Comparison of ENCODE assay signal across 34 mouse cellular contexts in genomic region chr8:72158726-72159125, GRCm38 (mm10). TPM values are rescaled to one million over a fixed set of nuclear protein-coding genes. Genes with fewer than 3 reads are reported as not detected.
DNase-seq lines count a peak whose midpoint lies in the region; ATAC-seq lines count a peak whose summit lies in the region.
"Had no signal": no experiment of that assay in that cellular context is flagged by ENCODE, and none has a peak within 500 bp of the region (broad histone marks: within the 10 kb centered on the region; RNA-seq: fewer than 3 reads in every experiment).

No protein-coding gene starts in this region.

- no peak for ATAC-seq in liver, embryonic 11.5 days (replicated peaks; ENCODE audit: low FRiP score)
- ATAC-seq in liver, embryonic 13.5 days (ENCODE audit: low read depth) = no peak
- no peak for ATAC-seq in kidney, embryonic 14.5 days (ENCODE audit: low FRiP score, low TSS enrichment)
- no peak for ATAC-seq in hindbrain, embryonic 16.5 days
- ATAC-seq: activated CD4-positive, CD25-positive, alpha-beta regulatory T cell, adult 4 months; forebrain, embryonic 14.5 days had no signal

- WGBS in liver, embryonic 11.5 days = 82% methylated on average over 3 of the region's 3 CpGs
- WGBS in liver, embryonic 13.5 days (ENCODE audit: insufficient replicate concordance) = 70% methylated on average over 3 of the region's 3 CpGs
- WGBS in kidney, embryonic 14.5 days = 86% methylated on average over 3 of the region's 3 CpGs
- WGBS in hindbrain, embryonic 16.5 days = 83% methylated on average over 3 of the region's 3 CpGs

- DNase-seq in liver, embryonic 11.5 days (ENCODE audit: low spot score) = no peak
- DNase-seq in liver (no peak), NIH3T3 (ENCODE audit: low read depth) (peak; percentile 55)
- DNase-seq in liver, embryonic 13.5 days = no peak
- no peak for DNase-seq in T-cell, adult 2 months (ENCODE audit: low spot score)
- DNase-seq: adrenal gland, postnatal 14 days; B cell, adult 2 months; cerebellum, adult 2 months; cerebellum, postnatal 36 days; gastrocnemius, postnatal 25 days; heart, adult 2 months; heart, postnatal 10 days; kidney, adult 2 months; kidney, postnatal 4 days; layer of hippocampus, postnatal 36 days; left cerebral cortex, postnatal 4 days; lung, embryonic 14.5 days; lung, postnatal 14 days; midbrain, embryonic 14.5 days; right cerebral cortex, postnatal 25 days; spleen, adult 18-20 months; thymus, adult 2 months; thymus, postnatal 4 days had no signal

- H3K4me1 ChIP-seq in liver, embryonic 11.5 days (replicated peaks; ENCODE audit: control insufficient read depth, insufficient read depth, low read length) = peaks cover 10% of the 10 kb centered on the region
- peaks cover 59% of the 10 kb centered on the region for H3K4me1 ChIP-seq in liver, embryonic 13.5 days (replicated peaks)
- H3K4me1 ChIP-seq in kidney, embryonic 14.5 days (ENCODE audit: control insufficient read depth, insufficient read depth, low read length) = peaks cover 15% of the 10 kb centered on the region
- peaks cover 19% of the 10 kb centered on the region for H3K4me1 ChIP-seq in hindbrain, embryonic 16.5 days (ENCODE audit: control insufficient read depth, insufficient read depth, low read depth, low read length)

- peaks cover 3% of the 10 kb centered on the region; the same call in 1 of the 2 replicates for H3K36me3 ChIP-seq in liver, embryonic 11.5 days (ENCODE audit: control insufficient read depth, insufficient read depth, low read length)
- H3K36me3 ChIP-seq in liver, embryonic 13.5 days = peaks cover 15% of the 10 kb centered on the region
- peaks cover 13% of the 10 kb centered on the region; the same call in 1 of the 2 replicates for H3K36me3 ChIP-seq in kidney, embryonic 14.5 days (ENCODE audit: control insufficient read depth, insufficient read depth, low read length)
- H3K36me3 ChIP-seq in hindbrain, embryonic 16.5 days (ENCODE audit: control insufficient read depth, insufficient read depth, low read length) = no peaks in the 10 kb centered on the region
- H3K36me3 ChIP-seq: hindbrain, embryonic 15.5 days; neural tube, embryonic 15.5 days had no signal

- peak overlapping the region; percentile 31; the same call in 1 of the 2 replicates for H3K4me2 ChIP-seq in liver, embryonic 11.5 days
- peak overlapping the region; percentile 95 for H3K4me2 ChIP-seq in liver, embryonic 13.5 days
- H3K4me2 ChIP-seq in kidney, embryonic 14.5 days (replicated peaks; ENCODE audit: low read depth, low read length) = no peak overlapping the region
- no peak overlapping the region for H3K4me2 ChIP-seq in hindbrain, embryonic 16.5 days (ENCODE audit: low read length)
- H3K4me2 ChIP-seq: hindbrain, embryonic 15.5 days; lung, embryonic 14.5 days; neural tube, embryonic 15.5 days had no signal

- H3K9me3 ChIP-seq in liver, embryonic 11.5 days (ENCODE audit: control insufficient read depth, low read length) = no peaks in the 10 kb centered on the region
- no peaks in the 10 kb centered on the region for H3K9me3 ChIP-seq in liver, embryonic 13.5 days (replicated peaks)
- H3K9me3 ChIP-seq in kidney, embryonic 14.5 days (ENCODE audit: control insufficient read depth, low read length) = no peaks in the 10 kb centered on the region
- H3K9me3 ChIP-seq in hindbrain, embryonic 16.5 days (ENCODE audit: control insufficient read depth, low read length) = no peaks in the 10 kb centered on the region
- H3K9me3 ChIP-seq: heart, embryonic 13.5 days; hindbrain, embryonic 15.5 days; neural tube, embryonic 15.5 days had no signal

- no peaks in the 10 kb centered on the region for H3K27me3 ChIP-seq in liver, embryonic 11.5 days (replicated peaks; ENCODE audit: control insufficient read depth, insufficient read depth, low read length)
- H3K27me3 ChIP-seq in liver, embryonic 13.5 days = no peaks in the 10 kb centered on the region
- H3K27me3 ChIP-seq in kidney, embryonic 14.5 days (ENCODE audit: control insufficient read depth, insufficient read depth, low read length) = no peaks in the 10 kb centered on the region
- no peaks in the 10 kb centered on the region for H3K27me3 ChIP-seq in hindbrain, embryonic 16.5 days (replicated peaks; ENCODE audit: control insufficient read depth, insufficient read depth, low read length)
- H3K27me3 ChIP-seq: heart, embryonic 13.5 days; hindbrain, embryonic 15.5 days; neural tube, embryonic 15.5 days had no signal

- no peak overlapping the region for H3K4me3 ChIP-seq in liver, embryonic 11.5 days (ENCODE audit: low read depth, low read length)
- H3K4me3 ChIP-seq in liver, embryonic 13.5 days (replicated peaks) = 0 out of 2 replicates have a peak overlapping the region, but pooled peaks have one; percentile 67
- H3K4me3 ChIP-seq in kidney, embryonic 14.5 days (ENCODE audit: low read length) = no peak overlapping the region
- H3K4me3 ChIP-seq in hindbrain, embryonic 16.5 days (ENCODE audit: low read length) = no peak overlapping the region
- H3K4me3 ChIP-seq: heart, adult 2 months; heart, embryonic 13.5 days; hindbrain, embryonic 15.5 days; neural tube, embryonic 15.5 days had no signal

- no peak overlapping the region for H3K9ac ChIP-seq in liver, embryonic 11.5 days (ENCODE audit: low read depth, low read length)
- H3K9ac ChIP-seq in liver, embryonic 13.5 days = no peak overlapping the region
- H3K9ac ChIP-seq in kidney, embryonic 14.5 days (ENCODE audit: low read depth, low read length) = no peak overlapping the region
- H3K9ac ChIP-seq in hindbrain, embryonic 16.5 days (ENCODE audit: low read depth, low read length) = no peak overlapping the region
- H3K9ac ChIP-seq: heart, embryonic 13.5 days; hindbrain, embryonic 15.5 days; lung, embryonic 14.5 days; neural tube, embryonic 15.5 days had no signal

- no peak overlapping the region for H3K27ac ChIP-seq in liver, embryonic 11.5 days (ENCODE audit: low read depth, low read length)
- H3K27ac ChIP-seq in liver, embryonic 13.5 days = no peak overlapping the region
- no peak overlapping the region for H3K27ac ChIP-seq in kidney, embryonic 14.5 days (ENCODE audit: low read depth, low read length)
- no peak overlapping the region for H3K27ac ChIP-seq in hindbrain, embryonic 16.5 days (ENCODE audit: low read depth, low read length)
- H3K27ac ChIP-seq: heart, adult 2 months; heart, embryonic 13.5 days; hindbrain, embryonic 15.5 days; kidney, postnatal 0 days; neural tube, embryonic 15.5 days had no signal

RNA-seq across cellular contexts. Expression of gene Rab8a, which starts 2.3 kb away (rescaled TPM):
- polyA plus RNA-seq in liver, embryonic 11.5 days (2014; fragmentation: Nextera tagmentation; extraction: Ambion mirVana) = 90.5 and 92.5 TPM in 2 replicates
- 75.4 and 97.2 TPM in 2 replicates for polyA plus RNA-seq in liver, embryonic 13.5 days (2015; fragmentation: Nextera tagmentation; extraction: Ambion mirVana)
- polyA plus RNA-seq in kidney, embryonic 14.5 days (2014; fragmentation: Nextera tagmentation; extraction: Ambion mirVana) = 88.9 and 96.1 TPM in 2 replicates
- polyA plus RNA-seq in hindbrain, embryonic 16.5 days (2015; fragmentation: Nextera tagmentation; extraction: Ambion mirVana) = 84.3 and 87.7 TPM in 2 replicates

RNA-seq across cellular contexts. Expression of gene Tpm4, which starts 24.0 kb away (rescaled TPM):
- polyA plus RNA-seq in liver, embryonic 11.5 days (2014; fragmentation: Nextera tagmentation; extraction: Ambion mirVana) = 277 and 281 TPM in 2 replicates
- polyA plus RNA-seq in liver, embryonic 13.5 days (2015; fragmentation: Nextera tagmentation; extraction: Ambion mirVana) = 110 and 131 TPM in 2 replicates
- 699 and 718 TPM in 2 replicates for polyA plus RNA-seq in kidney, embryonic 14.5 days (2014; fragmentation: Nextera tagmentation; extraction: Ambion mirVana)
- polyA plus RNA-seq in hindbrain, embryonic 16.5 days (2015; fragmentation: Nextera tagmentation; extraction: Ambion mirVana) = 174 and 197 TPM in 2 replicates

RNA-seq across cellular contexts. Expression of gene Hsh2d, which starts 30.7 kb away (rescaled TPM):
- polyA plus RNA-seq in liver, embryonic 11.5 days (2014; fragmentation: Nextera tagmentation; extraction: Ambion mirVana) = 0.18 and 0.29 TPM in 2 replicates
- 0.16 and 0.29 TPM in 2 replicates for polyA plus RNA-seq in liver, embryonic 13.5 days (2015; fragmentation: Nextera tagmentation; extraction: Ambion mirVana)
- not detected in 2 replicates for polyA plus RNA-seq in kidney, embryonic 14.5 days (2014; fragmentation: Nextera tagmentation; extraction: Ambion mirVana)
- not detected in 2 replicates for polyA plus RNA-seq in hindbrain, embryonic 16.5 days (2015; fragmentation: Nextera tagmentation; extraction: Ambion mirVana)
- polyA plus RNA-seq: embryonic facial prominence, embryonic 11.5 days; forebrain, embryonic 14.5 days; hindbrain, embryonic 15.5 days; midbrain, embryonic 14.5 days; neural tube, embryonic 15.5 days had no signal

RNA-seq across cellular contexts. Expression of gene Olfr374, which starts 51.9 kb away (rescaled TPM):
- polyA plus RNA-seq in liver, embryonic 11.5 days (2014; fragmentation: Nextera tagmentation; extraction: Ambion mirVana) = not detected in 2 replicates
- not detected in 2 replicates for polyA plus RNA-seq in liver, embryonic 13.5 days (2015; fragmentation: Nextera tagmentation; extraction: Ambion mirVana)
- 0.10 TPM in 1 of 2 replicates, not detected in the other for polyA plus RNA-seq in kidney, embryonic 14.5 days (2014; fragmentation: Nextera tagmentation; extraction: Ambion mirVana)
- polyA plus RNA-seq in hindbrain, embryonic 16.5 days (2015; fragmentation: Nextera tagmentation; extraction: Ambion mirVana) = 0.03 TPM in 1 of 2 replicates, not detected in the other
- polyA plus RNA-seq: cerebellum, adult 2 months; forebrain, embryonic 14.5 days; heart, adult 2 months; hindbrain, embryonic 15.5 days; kidney, adult 2 months; kidney, postnatal 0 days; midbrain, embryonic 14.5 days had no signal

RNA-seq across cellular contexts. Expression of gene Cib3, which starts 53.9 kb away (rescaled TPM):
- polyA plus RNA-seq in liver, embryonic 11.5 days (2014; fragmentation: Nextera tagmentation; extraction: Ambion mirVana) = not detected in 2 replicates
- polyA plus RNA-seq in liver, embryonic 13.5 days (2015; fragmentation: Nextera tagmentation; extraction: Ambion mirVana) = not detected in 2 replicates
- polyA plus RNA-seq in kidney, embryonic 14.5 days (2014; fragmentation: Nextera tagmentation; extraction: Ambion mirVana) = not detected in 2 replicates
- not detected in 2 replicates for polyA plus RNA-seq in hindbrain, embryonic 16.5 days (2015; fragmentation: Nextera tagmentation; extraction: Ambion mirVana)
- polyA plus RNA-seq: cerebellum, adult 2 months; embryonic facial prominence, embryonic 11.5 days; forebrain, embryonic 14.5 days; heart, embryonic 13.5 days; hindbrain, embryonic 15.5 days; intestine, embryonic 14.5 days; kidney, adult 2 months; kidney, postnatal 0 days; limb, embryonic 14.5 days; lung, embryonic 14.5 days; midbrain, embryonic 14.5 days; neural tube, embryonic 15.5 days had no signal

Comparison
In these comparisons a context has a peak if more than half of its experiments do, and no peak if none do; other contexts are left out.
1. H3K4me2 ChIP-seq: peak in liver, embryonic 11.5 days (single experiment) and liver, embryonic 13.5 days (single experiment); none in kidney, embryonic 14.5 days (single experiment) and hindbrain, embryonic 16.5 days (single experiment).